Mouse (Mus musculus): Measurements from ENCODE around the gene Acin1. TPM values are rescaled to one million over a fixed set of nuclear protein-coding genes. Genes with fewer than 3 reads are reported as not detected.

Acin1 gene
- polyA plus RNA-seq, 1 experiment from 2014 or later: 158 TPM

- H3K4me2 ChIP-seq (replicated peaks): peak overlapping the region; percentile 70
- peak overlapping the region; percentile 32 for H3K4me3 ChIP-seq
- H3K36me3 ChIP-seq: no peaks in the 10 kb centered on the region
- H3K27ac ChIP-seq: no peak overlapping the region; the same call in 1 of the 2 replicates
- H3K9ac ChIP-seq: peak overlapping the region; percentile 37
- 4% methylated on average over 15 of the region's 15 CpGs for WGBS
- H3K27me3 ChIP-seq: no peaks in the 10 kb centered on the region
- ATAC-seq (ENCODE audit: low FRiP score): peak; percentile 56
- H3K4me1 ChIP-seq: peaks cover 8% of the 10 kb centered on the region
- H3K9me3 ChIP-seq (replicated peaks): no peaks in the 10 kb centered on the region
These were observed 27.9 kb upstream of the Acin1 start for GRCm38 (mm10) chr14:54714617-54715081.

- Histone ChIP-seq H3K36me3 (no peaks in the 10 kb centered on the region), H3K9ac (peak overlapping the region; percentile 37), H3K27ac (no peak overlapping the region; the same call in 1 of the 2 replicates), H3K4me3 (peak overlapping the region; percentile 32), H3K4me1 (peaks cover 8% of the 10 kb centered on the region), H3K27me3 (no peaks in the 10 kb centered on the region), H3K9me3 (replicated peaks) (no peaks in the 10 kb centered on the region), H3K4me2 (replicated peaks) (peak overlapping the region; percentile 70)
- ATAC-seq (ENCODE audit: low FRiP score): peak; percentile 53
- WGBS: 1% methylated on average over 13 of the region's 13 CpGs
These were observed 27.4 kb upstream of the Acin1 start for GRCm38 (mm10) chr14:54714121-54714520.

- Histone ChIP-seq H3K9ac (no peak overlapping the region), H3K4me1 (peaks cover 8% of the 10 kb centered on the region), H3K9me3 (replicated peaks) (no peaks in the 10 kb centered on the region), H3K4me3 (no peak overlapping the region), H3K27me3 (no peaks in the 10 kb centered on the region), H3K27ac (no peak overlapping the region), H3K4me2 (replicated peaks) (no peak overlapping the region), H3K36me3 (no peaks in the 10 kb centered on the region)
- 78% methylated on average over 8 of the region's 8 CpGs for WGBS
- no peak for ATAC-seq (ENCODE audit: low FRiP score)
These were observed 26.1 kb upstream of the Acin1 start for GRCm38 (mm10) chr14:54712861-54713260.

- no peak within 1 kb of the TSS for H3K4me3 ChIP-seq
These were observed 25.3 kb upstream of the Acin1 start, which contains the start of gene Cebpe for GRCm38 (mm10) chr14:54712074-54712473. Gene Cebpe, minus strand, starts transcription at chr14:54712174.

GRCm38 (mm10) chr14:54709054-54709453, 22.3 kb upstream of the Acin1 start:
- Histone ChIP-seq H3K9ac (no peak overlapping the region), H3K27ac (no peak overlapping the region), H3K4me2 (replicated peaks) (no peak overlapping the region), H3K4me3 (no peak overlapping the region), H3K9me3 (replicated peaks) (no peaks in the 10 kb centered on the region), H3K36me3 (no peaks in the 10 kb centered on the region), H3K27me3 (0 out of 2 replicates have a peak, but pooled peaks cover 3% of the 10 kb centered on the region), H3K4me1 (peaks cover 5% of the 10 kb centered on the region)
- no peak for ATAC-seq (ENCODE audit: low FRiP score)
- 91% methylated on average over 9 of the region's 9 CpGs for WGBS

More at GRCm38 (mm10) chr14:54712074-54712473, 25.3 kb upstream of the Acin1 start, which contains the start of gene Cebpe:
- Histone ChIP-seq H3K9me3 (replicated peaks) (no peaks in the 10 kb centered on the region), H3K4me1 (peaks cover 8% of the 10 kb centered on the region), H3K4me2 (replicated peaks) (no peak within 1 kb of the TSS), H3K27ac (no peak within 1 kb of the TSS), H3K36me3 (no peaks in the 10 kb centered on the region), H3K9ac (no peak within 1 kb of the TSS; the same call in 1 of the 2 replicates), H3K27me3 (0 out of 2 replicates have a peak, but pooled peaks cover under 1% of the 10 kb centered on the region)
- 86% methylated on average over 7 of the region's 7 CpGs for WGBS
- no peak for ATAC-seq (ENCODE audit: low FRiP score)

GRCm38 (mm10) chr14:54706589-54707320, 20.0 kb upstream of the Acin1 start:
- no peak for ATAC-seq (ENCODE audit: low FRiP score)
- Histone ChIP-seq H3K4me3 (no peak overlapping the region), H3K9ac (no peak overlapping the region), H3K9me3 (replicated peaks) (no peaks in the 10 kb centered on the region), H3K4me1 (peaks cover 5% of the 10 kb centered on the region), H3K27me3 (peaks cover 8% of the 10 kb centered on the region; the same call in 1 of the 2 replicates), H3K4me2 (replicated peaks) (no peak overlapping the region), H3K36me3 (no peaks in the 10 kb centered on the region), H3K27ac (no peak overlapping the region)
- 54% methylated on average over 16 of the region's 17 CpGs for WGBS

GRCm38 (mm10) chr14:54705844-54706243, 19.1 kb upstream of the Acin1 start:
- Histone ChIP-seq H3K4me1 (peaks cover 5% of the 10 kb centered on the region), H3K36me3 (no peaks in the 10 kb centered on the region), H3K9me3 (replicated peaks) (no peaks in the 10 kb centered on the region), H3K4me2 (replicated peaks) (no peak overlapping the region), H3K27ac (no peak overlapping the region), H3K4me3 (no peak overlapping the region), H3K9ac (no peak overlapping the region), H3K27me3 (peaks cover 9% of the 10 kb centered on the region; the same call in 1 of the 2 replicates)
- no peak for ATAC-seq (ENCODE audit: low FRiP score)
- 59% methylated on average over 5 of the region's 5 CpGs for WGBS

GRCm38 (mm10) chr14:54703207-54703606, 16.5 kb upstream of the Acin1 start:
- no peak overlapping the region for H3K4me3 ChIP-seq
- no peaks in the 10 kb centered on the region for H3K4me1 ChIP-seq
- no peak for ATAC-seq (ENCODE audit: low FRiP score)
- H3K9ac ChIP-seq: no peak overlapping the region
- no peaks in the 10 kb centered on the region for H3K36me3 ChIP-seq
- no peak overlapping the region for H3K4me2 ChIP-seq (replicated peaks)
- WGBS: 73% methylated on average over 10 of the region's 10 CpGs
- no peaks in the 10 kb centered on the region for H3K9me3 ChIP-seq (replicated peaks)
- H3K27ac ChIP-seq: no peak overlapping the region
- peaks cover 9% of the 10 kb centered on the region; the same call in 1 of the 2 replicates for H3K27me3 ChIP-seq

- Histone ChIP-seq H3K9me3 (replicated peaks) (no peaks in the 10 kb centered on the region), H3K27me3 (peaks cover 5% of the 10 kb centered on the region; the same call in 1 of the 2 replicates), H3K4me2 (replicated peaks) (no peak overlapping the region), H3K36me3 (no peaks in the 10 kb centered on the region), H3K9ac (no peak overlapping the region), H3K4me1 (no peaks in the 10 kb centered on the region), H3K27ac (no peak overlapping the region), H3K4me3 (no peak overlapping the region)
- WGBS: 13% methylated on average over 6 of the region's 6 CpGs
- 0 out of 2 replicates have a peak, but pooled peaks have one; percentile 46 for ATAC-seq (ENCODE audit: low FRiP score)
These were observed 14.6 kb upstream of the Acin1 start for GRCm38 (mm10) chr14:54701298-54701697.

GRCm38 (mm10) chr14:54699586-54699985, 12.9 kb upstream of the Acin1 start:
- peaks cover 5% of the 10 kb centered on the region; the same call in 1 of the 2 replicates for H3K27me3 ChIP-seq
- H3K36me3 ChIP-seq: 0 out of 2 replicates have a peak, but pooled peaks cover 6% of the 10 kb centered on the region
- H3K4me2 ChIP-seq (replicated peaks): no peak overlapping the region
- H3K9ac ChIP-seq: no peak overlapping the region
- ATAC-seq (ENCODE audit: low FRiP score): no peak
- no peaks in the 10 kb centered on the region for H3K4me1 ChIP-seq
- no peak overlapping the region for H3K4me3 ChIP-seq
- no peak overlapping the region for H3K27ac ChIP-seq
- H3K9me3 ChIP-seq (replicated peaks): no peaks in the 10 kb centered on the region
- WGBS: 55% methylated on average over 3 of the region's 3 CpGs

- WGBS: 73% methylated on average over 4 of the region's 4 CpGs
- ATAC-seq (ENCODE audit: low FRiP score): no peak
These were observed 12.0 kb upstream of the Acin1 start, which contains the start of gene Gm29776 for GRCm38 (mm10) chr14:54698733-54699132. Gene Gm29776, minus strand, starts transcription at chr14:54698833.

GRCm38 (mm10) chr14:54696752-54697151, 10.0 kb upstream of the Acin1 start:
- peaks cover 25% of the 10 kb centered on the region for H3K36me3 ChIP-seq
- 0 out of 2 replicates have a peak, but pooled peaks cover under 1% of the 10 kb centered on the region for H3K27me3 ChIP-seq
- 93% methylated on average over 4 of the region's 4 CpGs for WGBS
- H3K9ac ChIP-seq: no peak overlapping the region
- no peaks in the 10 kb centered on the region for H3K4me1 ChIP-seq
- H3K4me2 ChIP-seq (replicated peaks): no peak overlapping the region
- no peak for ATAC-seq (ENCODE audit: low FRiP score)
- H3K27ac ChIP-seq: no peak overlapping the region
- no peak overlapping the region for H3K4me3 ChIP-seq
- no peaks in the 10 kb centered on the region for H3K9me3 ChIP-seq (replicated peaks)

More at GRCm38 (mm10) chr14:54698733-54699132, 12.0 kb upstream of the Acin1 start, which contains the start of gene Gm29776:
- H3K4me2 ChIP-seq (replicated peaks): no peak within 1 kb of the TSS
- no peak within 1 kb of the TSS for H3K27ac ChIP-seq
- no peak within 1 kb of the TSS for H3K9ac ChIP-seq
- H3K9me3 ChIP-seq (replicated peaks): no peaks in the 10 kb centered on the region
- peaks cover 11% of the 10 kb centered on the region; the same call in 1 of the 2 replicates for H3K36me3 ChIP-seq
- H3K4me1 ChIP-seq: no peaks in the 10 kb centered on the region
- H3K27me3 ChIP-seq: peaks cover 5% of the 10 kb centered on the region; the same call in 1 of the 2 replicates
- no peak within 1 kb of the TSS for H3K4me3 ChIP-seq
